ENCODE assay signal across 8 mouse cellular contexts in genomic region chr7:133121661-133122378, GRCm38 (mm10). TPM values are rescaled to one million over a fixed set of nuclear protein-coding genes. Genes with fewer than 3 reads are reported as not detected.
A peak's percentile ranks its signal among the peaks of the same experiment; 100 is the strongest.
DNase-seq lines count a peak whose midpoint lies in the region; ATAC-seq and TF ChIP-seq lines count a peak whose summit lies in the region.

No protein-coding gene starts in this region.

- peak overlapping the region; percentile 99 for H3K27ac ChIP-seq in intestine, postnatal 0 days (ENCODE audit: low read depth, low read length)
- peak overlapping the region; percentile 98 for H3K27ac ChIP-seq in lung, embryonic 16.5 days (ENCODE audit: low read length)
- peak overlapping the region; percentile 99 for H3K27ac ChIP-seq in stomach, embryonic 14.5 days (ENCODE audit: low read length)

- no peaks in the 10 kb centered on the region for H3K27me3 ChIP-seq in intestine, postnatal 0 days (replicated peaks; ENCODE audit: control insufficient read depth, insufficient read depth, low read length)
- H3K27me3 ChIP-seq in lung, embryonic 16.5 days (ENCODE audit: control insufficient read depth, insufficient read depth, low read depth, low read length) = no peaks in the 10 kb centered on the region
- H3K27me3 ChIP-seq in stomach, embryonic 14.5 days (ENCODE audit: control insufficient read depth, insufficient read depth, low read length) = no peaks in the 10 kb centered on the region

- 0 out of 2 replicates have a peak, but pooled peaks have one; percentile 14 for TF ChIP-seq CTCF in intestine, postnatal 0 days (IDR thresholded peaks at IDR 0.05; ENCODE audit: low read depth)

- WGBS in intestine, postnatal 0 days = under 1% methylated on average over 88 of the region's 94 CpGs
- WGBS in lung, embryonic 16.5 days = under 1% methylated on average over 40 of the region's 94 CpGs
- WGBS in stomach, embryonic 14.5 days = under 1% methylated on average over 65 of the region's 94 CpGs

- peak overlapping the region; percentile 92 for H3K4me2 ChIP-seq in intestine, postnatal 0 days (replicated peaks; ENCODE audit: low read depth)
- peak overlapping the region; percentile 97 for H3K4me2 ChIP-seq in lung, embryonic 16.5 days (ENCODE audit: low read depth, low read length)
- H3K4me2 ChIP-seq in stomach, embryonic 14.5 days (replicated peaks; ENCODE audit: low read depth, low read length) = peak overlapping the region; percentile 55

- H3K9ac ChIP-seq in intestine, postnatal 0 days (ENCODE audit: low read depth, low read length) = peak overlapping the region; percentile 94
- peak overlapping the region; percentile 93 for H3K9ac ChIP-seq in lung, embryonic 16.5 days (ENCODE audit: low read length)
- peak overlapping the region; percentile 86 for H3K9ac ChIP-seq in stomach, embryonic 14.5 days (replicated peaks; ENCODE audit: low read depth, low read length)

- peak overlapping the region; percentile 91 for H3K4me3 ChIP-seq in intestine, postnatal 0 days (ENCODE audit: low read depth, low read length)
- peak overlapping the region; percentile 77 for H3K4me3 ChIP-seq in lung, embryonic 16.5 days (ENCODE audit: low read length)
- H3K4me3 ChIP-seq in stomach, embryonic 14.5 days (ENCODE audit: low read depth, low read length) = peak overlapping the region; percentile 91

- peak; percentile 21 for ATAC-seq in granulocyte monocyte progenitor cell, adult 5-6 weeks (replicated peaks; ENCODE audit: poor library complexity, severe bottlenecking)
- ATAC-seq in intestine, postnatal 0 days = peak; percentile 16; the same call in 1 of the 2 replicates
- ATAC-seq in lung, embryonic 16.5 days (ENCODE audit: low read depth) = peak; percentile 22; the same call in 1 of the 2 replicates
- 0 out of 2 replicates have a peak, but pooled peaks have one; percentile 1 for ATAC-seq in stomach, embryonic 14.5 days (ENCODE audit: insufficient number of reproducible peaks, insufficient read depth, low FRiP score, low read depth)

- H3K36me3 ChIP-seq in intestine, postnatal 0 days (ENCODE audit: control insufficient read depth, insufficient read depth) = no peaks in the 10 kb centered on the region
- no peaks in the 10 kb centered on the region; the same call in 1 of the 2 replicates for H3K36me3 ChIP-seq in lung, embryonic 16.5 days (ENCODE audit: control insufficient read depth, insufficient read depth, low read length)
- no peaks in the 10 kb centered on the region for H3K36me3 ChIP-seq in stomach, embryonic 14.5 days (ENCODE audit: control insufficient read depth, insufficient read depth, low read length)

- DNase-seq in urinary bladder, adult 2 months (ENCODE audit: low spot score) = peak; percentile 55
- no peak for DNase-seq in urinary bladder, postnatal 10 days (ENCODE audit: low spot score)
- peak; percentile 75 for DNase-seq in cerebellum, postnatal 25 days
- no peak for DNase-seq in layer of hippocampus, adult 11-12 months (ENCODE audit: low spot score)

- peaks cover 20% of the 10 kb centered on the region; the same call in 1 of the 2 replicates for H3K4me1 ChIP-seq in intestine, postnatal 0 days (replicated peaks; ENCODE audit: control insufficient read depth, insufficient read depth, low read length)
- peaks cover 42% of the 10 kb centered on the region for H3K4me1 ChIP-seq in lung, embryonic 16.5 days (replicated peaks; ENCODE audit: control insufficient read depth, insufficient read depth, low read length)
- peaks cover 27% of the 10 kb centered on the region for H3K4me1 ChIP-seq in stomach, embryonic 14.5 days (ENCODE audit: control insufficient read depth, insufficient read depth, low read length)

- H3K9me3 ChIP-seq in intestine, postnatal 0 days (ENCODE audit: control insufficient read depth) = no peaks in the 10 kb centered on the region
- no peaks in the 10 kb centered on the region for H3K9me3 ChIP-seq in lung, embryonic 16.5 days (ENCODE audit: control insufficient read depth, low read length)
- H3K9me3 ChIP-seq in stomach, embryonic 14.5 days (ENCODE audit: control insufficient read depth, low read depth, low read length) = no peaks in the 10 kb centered on the region

RNA-seq across cellular contexts. Expression of gene Fgfr2, which starts 1.3 kb away (rescaled TPM):
- 80.2 and 89.9 TPM in 2 replicates for polyA plus RNA-seq in urinary bladder, adult 2 months (2012; rRNA removed)
- total RNA-seq in granulocyte monocyte progenitor cell, adult 5-6 weeks (2014; fragmentation: Nextera tagmentation) = not detected in 2 replicates
- total RNA-seq in granulocyte monocyte progenitor cell, adult 5-6 weeks (2017) = not detected in 2 replicates
- polyA plus RNA-seq in intestine, postnatal 0 days (2015; fragmentation: Nextera tagmentation; extraction: Ambion mirVana) = 29.5 and 29.8 TPM in 2 replicates
- polyA plus RNA-seq in lung, embryonic 16.5 days (2015; fragmentation: Nextera tagmentation; extraction: Ambion mirVana) = 175 and 182 TPM in 2 replicates
- 165 and 169 TPM in 2 replicates for polyA plus RNA-seq in stomach, embryonic 14.5 days (2014; fragmentation: Nextera tagmentation; extraction: Ambion mirVana)

RNA-seq across cellular contexts. Expression of gene Ctbp2, which starts 2.3 kb away (rescaled TPM):
- polyA plus RNA-seq in urinary bladder, adult 2 months (2012; rRNA removed) = 83.1 and 99.4 TPM in 2 replicates
- 55.5 and 58.1 TPM in 2 replicates for total RNA-seq in granulocyte monocyte progenitor cell, adult 5-6 weeks (2014; fragmentation: Nextera tagmentation)
- total RNA-seq in granulocyte monocyte progenitor cell, adult 5-6 weeks (2017) = 40.8 and 40.9 TPM in 2 replicates
- polyA plus RNA-seq in intestine, postnatal 0 days (2015; fragmentation: Nextera tagmentation; extraction: Ambion mirVana) = 42.2 and 42.6 TPM in 2 replicates
- 75.4 and 78.4 TPM in 2 replicates for polyA plus RNA-seq in lung, embryonic 16.5 days (2015; fragmentation: Nextera tagmentation; extraction: Ambion mirVana)
- polyA plus RNA-seq in stomach, embryonic 14.5 days (2014; fragmentation: Nextera tagmentation; extraction: Ambion mirVana) = 117 and 120 TPM in 2 replicates

Comparison
In these comparisons a context has a peak if more than half of its experiments do, and no peak if none do; other contexts are left out.
1. DNase-seq: peak in urinary bladder, adult 2 months (single experiment) and cerebellum, postnatal 25 days (2 of 2); none in urinary bladder, postnatal 10 days (single experiment) and layer of hippocampus, adult 11-12 months (single experiment).
2. Peak in every context shown above with its lines, with median percentiles within 50 percentile points of each other: ATAC-seq, H3K27ac ChIP-seq, H3K4me2 ChIP-seq, H3K4me3 ChIP-seq and H3K9ac ChIP-seq.